Mouse (Mus musculus) ES-Bruce4 (cell line): ENCODE data around the gene Akr1c19. TPM values are rescaled to one million over a fixed set of nuclear protein-coding genes. Genes with fewer than 3 reads are reported as not detected.
"Not testable (repeated sequence)": the region's sequence is repeated elsewhere in the genome, so short reads cannot be mapped to it uniquely, and the experiment has no call there.

Experiments used
- H3K27ac ChIP-seq: 2 replicates; pipeline ENCODE4 v1.5.1; 2012; ENCODE audit warnings: low read length, inconsistent platforms; ENCODE audit not compliant: insufficient read depth
- H3K27me3 ChIP-seq: 2 replicates; pipeline ENCODE4 v1.6.1; 2012; ENCODE audit warnings: mild to moderate bottlenecking, low read length, inconsistent platforms; ENCODE audit not compliant: control insufficient read depth, poor library complexity, insufficient read depth, severe bottlenecking
- H3K36me3 ChIP-seq: 2 replicates; pipeline ENCODE4 v1.6.1; 2012; ENCODE audit warnings: inconsistent platforms, mild to moderate bottlenecking, low read length, moderate library complexity; ENCODE audit not compliant: control insufficient read depth, poor library complexity, insufficient read depth, severe bottlenecking
- H3K4me1 ChIP-seq: one replicate; pipeline ENCODE4 v1.8.1; 2011; ENCODE audit warnings: low read length; ENCODE audit not compliant: control insufficient read depth, insufficient read depth
- H3K4me3 ChIP-seq: 2 replicates; pipeline ENCODE4 v1.5.1; 2011; ENCODE audit warnings: low read depth, mild to moderate bottlenecking, low read length
- H3K9ac ChIP-seq: 2 replicates; pipeline ENCODE4 v1.6.1; 2012; ENCODE audit warnings: low read depth, mild to moderate bottlenecking, inconsistent platforms; ENCODE audit not compliant: poor library complexity, severe bottlenecking
- H3K9me3 ChIP-seq: replicated peaks from 2 replicates; pipeline ENCODE4 v1.6.1; 2012; ENCODE audit warnings: mild to moderate bottlenecking, low read length, inconsistent platforms; ENCODE audit not compliant: control insufficient read depth, poor library complexity, insufficient read depth, severe bottlenecking
- CTCF ChIP-seq: IDR thresholded peaks from one replicate; pipeline ENCODE4 v1.8.1; 2011; ENCODE audit warnings: low read depth, low read length
- EP300 ChIP-seq: IDR thresholded peaks from 2 replicates; pipeline ENCODE4 v1.6.1; 2011; ENCODE audit warnings: low read depth, low read length; ENCODE audit not compliant: insufficient read depth
- POLR2A ChIP-seq: IDR thresholded peaks from one replicate; pipeline ENCODE4 v1.8.1; 2011; ENCODE audit warnings: low read length; ENCODE audit not compliant: insufficient read depth
- polyA plus RNA-seq: library from polyadenylated mRNA; stranded (reverse); fragments of >200 nt; gene quantifications from 2 replicates; pipeline ENCODE4 v1.2.4, GENCODE M21; 2011; ENCODE audit warnings: low read depth; ENCODE audit not compliant: missing spikeins, insufficient read depth, insufficient read length

Gene Akr1c19
- polyA plus RNA-seq, 1 experiment, result 0.31 TPM

DNA sequence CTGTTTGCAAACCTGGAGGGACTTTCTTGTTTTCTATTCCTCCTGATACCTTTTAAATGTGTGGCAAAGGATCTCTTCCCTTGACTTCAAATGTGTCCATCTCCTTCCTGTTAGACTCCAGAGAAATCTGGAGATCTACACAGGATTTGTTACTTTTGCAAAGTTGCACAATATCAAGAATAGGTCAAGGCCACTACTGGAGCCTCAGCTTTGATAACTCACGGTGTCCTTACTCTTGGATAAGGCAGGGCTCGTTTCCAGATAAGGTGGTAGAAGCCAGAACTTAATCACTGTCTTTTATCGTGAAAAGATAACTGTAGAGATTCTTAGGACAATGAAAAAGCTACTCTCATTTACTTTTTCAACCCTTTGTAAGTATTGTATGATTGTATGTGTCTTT is 36.0 kb upstream of the Akr1c19 start:
- no peaks in the 10 kb centered on the region for H3K9me3 ChIP-seq
- H3K27ac ChIP-seq, result no peak overlapping the region
- no peaks in the 10 kb centered on the region for H3K27me3 ChIP-seq
- TF ChIP-seq POLR2A (no peak), CTCF (no peak), EP300 (no peak)
- no peak overlapping the region for H3K4me3 ChIP-seq
- H3K4me1 ChIP-seq, result no peaks in the 10 kb centered on the region
- no peaks in the 10 kb centered on the region for H3K36me3 ChIP-seq
- no peak overlapping the region for H3K9ac ChIP-seq

DNA sequence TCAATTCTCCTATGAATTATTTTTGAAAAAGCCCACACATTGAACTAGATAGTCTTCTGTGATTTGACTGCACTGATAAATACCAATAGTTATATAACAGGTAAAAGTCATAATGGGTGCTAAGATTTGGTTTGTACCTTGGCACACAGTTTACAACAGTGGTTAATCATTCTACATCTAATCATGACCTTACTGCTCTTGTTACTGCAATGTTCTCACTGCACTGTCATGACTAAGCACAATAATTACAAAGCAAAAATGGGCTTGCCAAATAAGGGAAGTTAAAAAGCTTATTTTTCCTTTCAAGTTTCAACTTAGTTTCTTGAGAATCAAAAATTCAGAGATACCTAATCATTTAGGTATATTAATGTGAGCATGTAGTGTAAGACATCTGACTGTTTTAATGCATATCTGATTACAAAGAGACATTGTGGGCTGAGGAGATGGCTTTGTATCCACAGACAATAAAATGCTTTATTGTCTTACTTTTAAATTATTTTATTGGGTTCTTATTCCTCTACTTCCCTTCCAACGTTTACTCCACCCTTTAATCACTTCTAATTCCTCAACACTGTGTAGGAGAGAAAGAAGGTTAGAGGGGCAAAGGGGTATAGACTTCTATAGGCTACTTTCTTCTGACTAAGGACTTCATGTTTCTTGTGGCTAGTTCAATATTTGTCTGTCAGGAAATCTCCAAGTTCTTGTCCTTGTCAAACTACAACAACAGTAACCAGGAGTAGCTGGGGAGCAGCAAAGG is 22.2 kb upstream of the Akr1c19 start:
- no peak overlapping the region for H3K4me3 ChIP-seq
- H3K9me3 ChIP-seq, result no peaks in the 10 kb centered on the region
- H3K4me1 ChIP-seq, result no peaks in the 10 kb centered on the region
- TF ChIP-seq CTCF (no peak), EP300 (no peak), POLR2A (no peak)
- no peak overlapping the region for H3K27ac ChIP-seq
- H3K36me3 ChIP-seq, result no peaks in the 10 kb centered on the region
- H3K27me3 ChIP-seq, result no peaks in the 10 kb centered on the region
- H3K9ac ChIP-seq, result no peak overlapping the region

DNA sequence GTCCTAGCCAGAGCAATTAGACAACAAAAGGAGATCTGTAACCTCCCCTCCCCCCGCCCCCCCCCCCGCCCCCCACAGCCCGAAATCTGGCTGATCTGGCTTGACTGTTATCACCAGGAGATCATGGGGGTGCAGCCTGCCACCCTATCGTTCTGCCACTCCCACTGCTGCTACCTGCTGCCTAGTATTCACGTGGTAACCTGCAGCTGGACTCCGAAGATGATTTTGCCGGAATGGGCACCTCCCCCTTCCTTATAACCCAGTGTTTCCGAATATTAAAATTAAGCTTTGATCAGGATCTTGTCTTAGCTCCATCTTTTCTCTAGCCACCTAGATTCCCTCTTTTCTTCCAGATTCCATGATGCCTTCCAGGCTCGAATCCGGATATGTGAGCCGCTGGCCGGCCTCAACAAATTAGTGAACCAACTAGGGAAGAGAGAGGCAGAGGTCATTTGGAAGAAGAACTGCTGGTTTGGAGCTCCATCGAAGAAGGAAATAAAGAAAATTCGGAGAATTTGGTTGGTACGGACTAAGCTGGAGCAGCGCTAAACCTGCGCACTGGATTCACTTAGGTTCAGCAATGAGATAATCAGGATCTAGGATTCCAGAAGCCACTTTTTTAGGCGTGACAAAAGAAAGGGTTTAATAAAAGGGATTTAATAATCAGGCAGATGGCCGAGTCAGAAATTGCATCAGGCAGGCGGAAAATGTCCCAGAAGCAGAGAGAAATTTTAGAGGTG is 16.8 kb upstream of the Akr1c19 start:
- H3K9me3 ChIP-seq, result peaks cover 12% of the 10 kb centered on the region
- TF ChIP-seq POLR2A, result no peak
- no peak overlapping the region for H3K9ac ChIP-seq
- H3K4me1 ChIP-seq, result no peaks in the 10 kb centered on the region
- no peaks in the 10 kb centered on the region for H3K27me3 ChIP-seq
- no peak overlapping the region for H3K4me3 ChIP-seq
- no peak overlapping the region for H3K27ac ChIP-seq
- no peaks in the 10 kb centered on the region for H3K36me3 ChIP-seq

DNA sequence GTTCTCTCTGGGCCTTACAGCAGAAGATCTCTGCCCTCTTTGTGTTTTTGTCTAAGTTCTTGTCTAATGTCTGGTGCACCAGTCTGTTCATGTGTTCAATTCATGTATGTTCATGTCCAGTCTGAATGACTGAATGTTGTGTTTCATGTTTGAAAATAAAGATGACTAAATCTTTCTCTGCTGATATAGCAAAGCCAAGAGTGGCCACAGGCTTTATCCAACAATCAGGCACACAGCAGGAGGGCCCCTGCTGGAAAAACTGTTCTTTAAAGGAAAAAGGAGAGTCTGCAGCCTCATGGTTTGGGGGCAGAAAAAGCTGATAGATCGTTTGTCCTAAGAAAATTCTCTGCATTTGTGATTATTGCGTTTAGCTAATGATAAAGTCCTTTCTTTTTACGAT is 16.2 kb upstream of the Akr1c19 start:
- no peaks in the 10 kb centered on the region for H3K36me3 ChIP-seq
- H3K9ac ChIP-seq, result no peak overlapping the region
- H3K4me1 ChIP-seq, result no peaks in the 10 kb centered on the region
- no peak overlapping the region for H3K27ac ChIP-seq
- H3K4me3 ChIP-seq, result no peak overlapping the region
- H3K9me3 ChIP-seq, result peaks cover 18% of the 10 kb centered on the region
- TF ChIP-seq EP300, result no peak
- no peaks in the 10 kb centered on the region for H3K27me3 ChIP-seq

DNA sequence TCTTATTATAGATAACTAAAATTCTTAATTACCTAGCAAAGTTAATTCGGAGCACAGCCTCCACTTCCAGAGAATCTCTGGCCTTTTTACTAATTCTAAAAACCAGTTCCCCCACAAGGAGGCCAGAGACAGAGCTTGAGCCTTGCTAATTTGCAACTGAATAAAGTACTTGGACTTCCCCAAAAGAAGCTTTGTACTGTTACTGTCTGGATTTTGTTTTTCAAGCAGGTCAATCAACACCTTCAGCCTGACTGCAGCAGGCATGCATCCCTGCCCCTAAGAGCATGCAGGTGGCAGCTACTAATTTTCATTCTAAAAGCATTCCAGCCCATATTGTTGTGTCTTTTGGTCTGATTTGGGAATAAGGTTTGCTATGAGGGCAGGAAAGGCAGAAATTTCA is 13.0 kb upstream of the Akr1c19 start:
- H3K27me3 ChIP-seq, H3K4me1 ChIP-seq, H3K9ac ChIP-seq, H3K36me3 ChIP-seq, H3K4me3 ChIP-seq: not testable (repeated sequence)
- Histone ChIP-seq H3K27ac (0 out of 2 replicates have a peak overlapping the region, but pooled peaks have one; percentile 24), H3K9me3 (peaks cover 18% of the 10 kb centered on the region)

DNA sequence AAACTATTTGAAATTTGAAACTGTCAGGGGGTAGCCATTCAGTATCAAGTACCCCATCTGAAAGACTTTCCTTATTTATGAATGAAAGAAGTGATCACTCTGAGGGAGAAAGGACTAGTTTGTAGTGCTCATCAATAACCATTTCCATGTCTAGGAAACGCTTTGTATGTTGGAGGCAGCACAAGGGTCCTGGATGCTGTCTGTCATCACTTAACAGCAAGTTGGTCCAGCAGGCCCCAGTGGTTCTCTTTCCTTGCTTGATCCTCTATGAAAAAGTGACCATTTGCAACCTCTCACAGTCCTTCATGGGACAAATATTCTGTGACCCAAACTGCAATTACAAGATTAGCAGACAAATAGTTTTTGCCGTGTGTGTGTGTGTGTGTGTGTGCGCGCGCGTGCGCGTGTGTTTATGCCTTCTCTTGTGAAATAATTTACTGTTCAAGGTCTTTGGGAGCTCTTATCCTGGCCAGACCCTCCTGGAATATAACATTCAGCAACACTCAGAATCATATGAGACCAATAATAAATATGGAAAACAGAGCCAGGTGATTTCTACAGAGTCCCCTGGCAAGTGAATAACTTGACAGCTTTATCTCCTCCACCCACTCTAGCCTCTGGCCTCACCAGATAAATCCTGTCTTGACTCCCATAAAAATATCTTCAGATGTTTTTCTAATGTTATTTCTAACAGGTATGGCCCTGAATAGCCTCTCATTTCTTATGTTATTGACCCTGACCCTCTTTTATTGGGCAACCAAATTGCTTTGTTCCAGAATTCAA is 2.5 kb downstream of the Akr1c19 start:
- Histone ChIP-seq H3K4me3 (no peak overlapping the region), H3K27me3 (no peaks in the 10 kb centered on the region), H3K4me1 (no peaks in the 10 kb centered on the region), H3K36me3 (no peaks in the 10 kb centered on the region), H3K27ac (no peak overlapping the region), H3K9ac (no peak overlapping the region), H3K9me3 (no peaks in the 10 kb centered on the region)
- TF ChIP-seq POLR2A (no peak), CTCF (no peak), EP300 (no peak)
